Mouse (Mus musculus): ENCODE measurements around the gene Lmntd1.

- TF ChIP-seq POLR2A (IDR thresholded peaks at IDR 0.05; ENCODE audit: low read depth, low read length): no peak
- TF ChIP-seq CTCF (IDR thresholded peaks at IDR 0.05; ENCODE audit: extremely low read depth, insufficient read depth, insufficient read length, insufficient replicate concordance): no peak
Observed at GRCm38 (mm10) chr6:145432711-145433708, 181.1 kb downstream of the Lmntd1 start.
